Mouse (Mus musculus) heart, postnatal 0 days (tissue): ENCODE measurements around the gene Abtb1. TPM values are rescaled to one million over a fixed set of nuclear protein-coding genes. Genes with fewer than 3 reads are reported as not detected.

Experiments used
- ATAC-seq: fragments of 200-750 bp; cut with Nextera tagmentation; 2 replicates; pipeline ENCODE4 v1.8.0; 2017; ENCODE audit warnings: low read depth, moderate number of reproducible peaks, moderate library complexity; ENCODE audit not compliant: insufficient read depth
- DNase-seq: peaks from one replicate; pipeline ENCODE4 v3.0.0-alpha.2; 2016; ENCODE audit warnings: low spot score
- H3K27ac ChIP-seq: fragments of 300-500 bp; sonication (generic); 2 replicates; pipeline ENCODE4 v1.5.1; 2014; ENCODE audit warnings: low read depth, mild to moderate bottlenecking
- H3K27me3 ChIP-seq: fragments of 300-500 bp; sonication (generic); 2 replicates; pipeline ENCODE4 v1.6.1; 2014; ENCODE audit warnings: low read length, mixed read lengths; ENCODE audit not compliant: control insufficient read depth, insufficient read depth
- H3K36me3 ChIP-seq: fragments of 300-500 bp; sonication (generic); replicated peaks from 2 replicates; pipeline ENCODE4 v1.6.1; 2014; ENCODE audit warnings: low read length, mixed read lengths; ENCODE audit not compliant: control insufficient read depth, insufficient read depth
- H3K4me1 ChIP-seq: fragments of 300-500 bp; sonication (generic); 2 replicates; pipeline ENCODE4 v1.6.1; 2014; ENCODE audit warnings: antibody characterized with exemption; ENCODE audit not compliant: control insufficient read depth, insufficient read depth
- H3K4me2 ChIP-seq: fragments of 300-500 bp; sonication (generic); 2 replicates; pipeline ENCODE4 v1.6.1; 2014; ENCODE audit warnings: low read depth, mild to moderate bottlenecking, low read length, moderate library complexity
- H3K4me3 ChIP-seq: fragments of 300-500 bp; sonication (generic); 2 replicates; pipeline ENCODE4 v1.5.1; 2014; ENCODE audit warnings: low read depth, low read length
- H3K9ac ChIP-seq: fragments of 300-500 bp; sonication (generic); replicated peaks from 2 replicates; pipeline ENCODE4 v1.6.1; 2014; ENCODE audit warnings: low read depth, low read length, mixed read lengths
- H3K9me3 ChIP-seq: fragments of 300-500 bp; sonication (generic); replicated peaks from 2 replicates; pipeline ENCODE4 v1.6.1; 2016; ENCODE audit warnings: low read length; ENCODE audit not compliant: control insufficient read depth
- CTCF ChIP-seq: IDR thresholded peaks from 2 replicates; pipeline ENCODE4 v1.5.1; 2016; ENCODE audit warnings: antibody characterized with exemption, control low read depth, low read depth
- EP300 ChIP-seq: IDR thresholded peaks from 2 replicates; pipeline ENCODE4 v1.6.1; 2016; ENCODE audit warnings: antibody characterized with exemption, low read depth
- WGBS: fragments of 180-500 bp; shearing (Covaris S2); extraction: QIAGEN DNeasy Blood & Tissue Kit; methylation state at CpG from one replicate; pipeline ENCODE4 v1.1.7; 2014; 5-methylcytosine and 5-hydroxymethylcytosine counted together
- polyA plus RNA-seq: library from polyadenylated mRNA; unstranded; fragments of >200 nt; fragmentation: Nextera tagmentation; extraction: Ambion mirVana; gene quantifications from 2 replicates; pipeline ENCODE4 v1.2.1, GENCODE M21; 2015
- total RNA-seq: library from RNA; depleted of rRNA; stranded (reverse); fragments of >200 nt; gene quantifications from 2 replicates; pipeline ENCODE4 v1.2.3, GENCODE M21; 2014; ENCODE audit warnings: low replicate concordance

Gene Abtb1
- total and polyA plus RNA-seq, 2 experiments from 2014 or later, result 29.1 to 63.9 TPM

GRCm38 (mm10) chr6:88810291-88810690 lies 31.5 kb downstream of the Abtb1 start:
- Histone ChIP-seq H3K27me3 (no peaks in the 10 kb centered on the region), H3K27ac (0 out of 2 replicates have a peak overlapping the region, but pooled peaks have one; percentile 6), H3K4me2 (no peak overlapping the region), H3K36me3 (peaks cover 9% of the 10 kb centered on the region; the same call in 1 of the 2 replicates), H3K4me1 (peaks cover 20% of the 10 kb centered on the region), H3K9me3 (no peaks in the 10 kb centered on the region), H3K9ac (no peak overlapping the region), H3K4me3 (no peak overlapping the region)
- 86% methylated on average over 3 of the region's 3 CpGs for WGBS
- no peak for TF ChIP-seq EP300
- no peak for TF ChIP-seq CTCF
- DNase-seq (no peak), ATAC-seq (no peak)

DNA sequence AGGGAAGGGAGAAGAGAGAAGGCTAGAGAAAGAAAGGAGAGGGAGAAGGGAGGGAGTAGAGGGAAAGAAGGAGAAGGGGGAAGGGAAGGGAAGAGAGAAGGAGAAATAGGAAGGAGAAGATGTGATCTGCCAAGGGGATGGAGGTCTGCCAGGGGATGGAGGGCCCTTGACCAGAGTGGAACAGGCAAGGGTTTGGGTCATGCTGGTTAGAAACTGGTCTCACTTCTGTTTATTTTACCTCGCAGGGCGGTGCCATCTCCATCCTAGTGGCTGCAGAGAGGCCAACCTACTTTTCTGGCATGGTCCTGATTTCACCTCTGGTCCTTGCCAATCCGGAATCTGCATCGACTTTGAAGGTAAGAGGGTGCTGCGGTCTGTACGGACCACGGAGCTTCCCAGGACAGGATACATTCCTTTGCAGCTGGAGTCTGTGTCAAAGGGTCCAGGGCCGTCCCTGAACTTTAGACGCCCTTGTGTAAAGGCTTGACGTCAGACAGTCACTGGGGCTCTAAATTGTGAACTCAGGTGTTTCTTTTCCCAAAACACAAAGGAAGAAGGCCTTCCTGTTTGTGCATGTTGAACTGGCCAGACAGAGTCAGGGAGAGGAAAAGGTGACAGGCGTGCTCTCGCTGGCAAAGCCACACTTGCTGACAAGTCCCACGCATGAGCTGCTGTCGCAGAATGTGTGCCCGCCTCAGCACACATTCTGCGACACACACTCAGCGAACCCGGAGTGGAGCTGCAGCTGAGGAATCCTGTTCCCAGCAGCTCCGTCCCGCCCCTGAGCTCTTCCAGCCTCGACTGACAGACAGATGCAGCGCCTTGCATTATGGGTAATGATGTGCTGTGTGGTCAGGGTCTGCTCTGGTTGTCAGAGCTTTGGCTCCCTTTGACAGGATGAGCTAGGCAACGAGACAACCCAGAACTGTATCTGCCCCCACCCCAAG lies 32.4 kb downstream of the Abtb1 start:
- H3K36me3 ChIP-seq, result peaks cover 8% of the 10 kb centered on the region; the same call in 1 of the 2 replicates
- H3K9me3 ChIP-seq, result no peaks in the 10 kb centered on the region
- H3K9ac ChIP-seq, result no peak overlapping the region
- no peak for DNase-seq
- H3K4me2 ChIP-seq, result no peak overlapping the region
- no peaks in the 10 kb centered on the region for H3K27me3 ChIP-seq
- H3K4me1 ChIP-seq, result peaks cover 22% of the 10 kb centered on the region
- peak; percentile 21; the same call in 1 of the 2 replicates for ATAC-seq
- H3K27ac ChIP-seq, result 0 out of 2 replicates have a peak overlapping the region, but pooled peaks have one; percentile 6
- no peak for TF ChIP-seq EP300
- TF ChIP-seq CTCF, result no peak
- H3K4me3 ChIP-seq, result no peak overlapping the region
- WGBS, result 46% methylated on average over 23 of the region's 23 CpGs

- Histone ChIP-seq H3K27ac (no peak overlapping the region), H3K9ac (no peak overlapping the region), H3K4me2 (no peak overlapping the region), H3K36me3 (no peaks in the 10 kb centered on the region), H3K4me1 (peaks cover 17% of the 10 kb centered on the region), H3K27me3 (no peaks in the 10 kb centered on the region), H3K9me3 (no peaks in the 10 kb centered on the region), H3K4me3 (no peak overlapping the region)
- no peak for TF ChIP-seq EP300
- no peak for TF ChIP-seq CTCF
- WGBS, result 81% methylated on average over 17 of the region's 17 CpGs
- ATAC-seq, result no peak
- DNase-seq, result no peak
Observed at GRCm38 (mm10) chr6:88804966-88805577, 36.7 kb downstream of the Abtb1 start.

DNA sequence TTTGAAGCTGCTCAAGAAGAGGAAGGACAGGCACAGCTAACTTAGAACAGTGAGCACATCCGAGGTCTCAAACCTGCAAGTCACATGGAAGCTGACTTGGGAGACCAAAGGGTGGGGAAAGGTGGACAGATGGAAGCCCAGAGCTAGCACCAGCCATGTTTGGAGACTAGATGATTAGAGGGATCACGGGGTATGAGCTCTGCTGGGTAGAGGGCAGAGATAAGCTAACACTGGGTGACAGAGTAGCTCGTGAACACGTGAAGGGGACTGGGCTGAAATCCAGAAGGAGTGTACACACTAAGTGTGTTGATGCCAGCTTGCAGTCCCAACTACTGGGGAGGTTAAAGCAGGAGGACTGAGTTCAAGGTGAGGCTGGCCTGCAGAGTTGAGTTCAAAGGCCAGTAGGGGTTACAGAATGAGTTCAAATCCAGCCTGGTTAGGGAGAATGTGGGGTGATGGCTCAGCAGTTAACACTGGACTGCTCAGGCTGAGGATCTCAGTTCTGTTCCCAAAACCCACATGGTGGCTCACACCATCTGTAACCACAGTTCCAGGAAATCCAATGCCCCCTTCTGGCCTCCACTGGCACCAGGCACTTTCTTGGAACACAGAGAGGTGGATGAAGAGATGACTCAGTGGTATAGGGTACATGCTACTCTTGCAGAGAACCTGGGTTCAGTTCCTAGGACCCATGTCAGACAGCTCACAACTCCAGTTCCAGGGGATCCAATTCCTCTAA lies 37.7 kb downstream of the Abtb1 start:
- Histone ChIP-seq H3K36me3 (no peaks in the 10 kb centered on the region), H3K9me3 (no peaks in the 10 kb centered on the region), H3K9ac (no peak overlapping the region), H3K27ac (peak overlapping the region; percentile 28; the same call in 1 of the 2 replicates), H3K4me1 (peaks cover 10% of the 10 kb centered on the region; the same call in 1 of the 2 replicates), H3K27me3 (no peaks in the 10 kb centered on the region), H3K4me2 (no peak overlapping the region), H3K4me3 (no peak overlapping the region)
- TF ChIP-seq CTCF, result no peak
- TF ChIP-seq EP300, result no peak
- ATAC-seq (peak; percentile 81), DNase-seq (peak; percentile 70)
- WGBS, result 33% methylated on average over 4 of the region's 4 CpGs

DNA sequence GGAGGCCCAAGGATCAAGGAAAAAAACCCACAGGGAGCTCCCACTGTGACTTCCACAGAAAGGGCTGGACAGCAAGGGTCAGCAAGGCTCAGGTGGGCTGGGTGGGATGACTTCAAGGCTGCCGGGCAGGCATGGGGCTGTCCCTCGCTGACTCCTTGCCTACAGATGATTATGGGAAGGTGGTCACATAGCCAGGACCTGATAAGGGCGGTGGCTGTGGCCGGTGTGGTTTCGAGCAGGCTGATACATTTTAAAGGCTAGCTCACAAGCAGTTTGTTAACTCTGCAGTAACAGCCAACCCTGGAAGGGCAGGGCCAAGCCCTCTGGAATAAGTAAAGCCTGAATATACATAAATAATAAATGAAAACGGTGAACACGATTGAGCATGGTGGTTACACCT lies 38.7 kb downstream of the Abtb1 start:
- no peaks in the 10 kb centered on the region for H3K36me3 ChIP-seq
- peaks cover 10% of the 10 kb centered on the region; the same call in 1 of the 2 replicates for H3K4me1 ChIP-seq
- WGBS, result 67% methylated on average over 7 of the region's 7 CpGs
- H3K4me3 ChIP-seq, result no peak overlapping the region
- ATAC-seq, result no peak
- no peaks in the 10 kb centered on the region for H3K27me3 ChIP-seq
- DNase-seq, result no peak
- TF ChIP-seq EP300 (no peak), CTCF (no peak)
- no peak overlapping the region for H3K4me2 ChIP-seq
- H3K9me3 ChIP-seq, result no peaks in the 10 kb centered on the region
- H3K27ac ChIP-seq, result no peak overlapping the region
- no peak overlapping the region for H3K9ac ChIP-seq
